In the genomic region with DNA sequence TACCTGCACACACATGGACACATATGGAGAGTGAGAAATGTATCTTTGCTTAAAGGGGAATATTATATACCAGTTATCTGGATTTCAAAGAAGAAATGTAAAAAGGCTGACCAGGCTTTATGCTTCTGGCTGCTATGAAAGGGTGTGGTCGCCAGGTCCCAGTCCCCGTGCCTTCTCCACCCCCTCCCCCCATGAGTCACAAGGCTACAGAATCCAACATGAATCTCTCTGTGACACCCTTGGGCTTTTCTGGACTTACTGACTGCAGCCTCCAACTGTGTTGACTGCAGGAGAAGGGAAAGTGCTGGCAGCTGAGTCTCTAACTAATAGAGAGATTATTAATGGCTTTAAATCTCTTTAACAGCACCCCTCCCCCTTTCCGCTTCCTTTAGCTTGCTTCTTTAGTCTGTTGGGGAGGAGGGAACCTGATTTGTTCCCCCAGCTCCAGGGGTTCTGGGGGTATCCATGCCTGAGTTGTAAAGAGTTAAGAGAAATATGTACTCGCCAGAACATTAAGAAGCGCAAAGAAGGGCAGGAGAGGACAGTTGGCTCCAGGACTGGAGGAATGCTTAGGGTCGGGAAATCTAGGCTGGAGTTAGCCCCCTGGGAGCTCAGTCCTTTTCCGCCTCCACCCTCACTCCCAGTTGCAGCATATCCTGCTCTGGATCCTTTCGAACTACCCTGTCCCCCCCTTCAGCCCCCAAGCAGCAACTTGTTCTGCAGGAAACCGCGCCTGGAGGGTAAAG, we compare ENCODE assay signal across 8 mouse cellular contexts. TPM values are rescaled to one million over a fixed set of nuclear protein-coding genes. Genes with fewer than 3 reads are reported as not detected.
DNase-seq lines count a peak whose midpoint lies in the region; ATAC-seq and TF ChIP-seq lines count a peak whose summit lies in the region.

A gene (plus strand): TSS at position 614 of the 746 bp plus-strand sequence.

- H3K9me3 ChIP-seq in hindbrain, embryonic 15.5 days: no peaks in the 10 kb centered on the region
- no peaks in the 10 kb centered on the region for H3K9me3 ChIP-seq in liver, embryonic 13.5 days (replicated peaks)
- H3K9me3 ChIP-seq in neural tube, embryonic 13.5 days: no peaks in the 10 kb centered on the region

- intact Hi-C loops in left cerebral cortex, adult 2 months (cut with DNase I): no loop called here
- intact Hi-C loops in left cerebral cortex, postnatal 4 days (cut with DNase I): no loop called here
- intact Hi-C loops in gastrocnemius, postnatal 14 days (cut with DNase I; ENCODE audit: low total_unique reads): no loop called here

- H3K36me3 ChIP-seq in hindbrain, embryonic 15.5 days: no peaks in the 10 kb centered on the region
- no peaks in the 10 kb centered on the region for H3K36me3 ChIP-seq in liver, embryonic 13.5 days
- no peaks in the 10 kb centered on the region for H3K36me3 ChIP-seq in neural tube, embryonic 13.5 days

- peak within 1 kb of the TSS; percentile 67 for H3K27ac ChIP-seq in left cerebral cortex, adult 2 months
- H3K27ac ChIP-seq in hindbrain, embryonic 15.5 days (replicated peaks): no peak within 1 kb of the TSS
- no peak within 1 kb of the TSS; the same call in 1 of the 2 replicates for H3K27ac ChIP-seq in liver, embryonic 13.5 days
- no peak within 1 kb of the TSS for H3K27ac ChIP-seq in neural tube, embryonic 13.5 days (replicated peaks)

- WGBS in hindbrain, embryonic 15.5 days: 13% methylated on average over 10 of the region's 10 CpGs
- 11% methylated on average over 10 of the region's 10 CpGs for WGBS in liver, embryonic 13.5 days (ENCODE audit: insufficient replicate concordance)
- WGBS in neural tube, embryonic 13.5 days: 10% methylated on average over 10 of the region's 10 CpGs

- no peak for TF ChIP-seq CTCF in left cerebral cortex, adult 2 months (IDR thresholded peaks at IDR 0.05)

- H3K4me3 ChIP-seq in left cerebral cortex, adult 2 months: peak within 1 kb of the TSS; percentile 37
- H3K4me3 ChIP-seq in hindbrain, embryonic 15.5 days: peak within 1 kb of the TSS; percentile 14
- H3K4me3 ChIP-seq in liver, embryonic 13.5 days (replicated peaks): peak within 1 kb of the TSS; percentile 24
- H3K4me3 ChIP-seq in neural tube, embryonic 13.5 days: peak within 1 kb of the TSS; percentile 8

- peaks cover 9% of the 10 kb centered on the region; the same call in 1 of the 2 replicates for H3K4me1 ChIP-seq in hindbrain, embryonic 15.5 days (replicated peaks)
- peaks cover 10% of the 10 kb centered on the region for H3K4me1 ChIP-seq in liver, embryonic 13.5 days (replicated peaks)
- peaks cover 7% of the 10 kb centered on the region for H3K4me1 ChIP-seq in neural tube, embryonic 13.5 days (replicated peaks)

- H3K4me2 ChIP-seq in hindbrain, embryonic 15.5 days: peak within 1 kb of the TSS; percentile 33
- H3K4me2 ChIP-seq in liver, embryonic 13.5 days: peak within 1 kb of the TSS; percentile 45
- H3K4me2 ChIP-seq in neural tube, embryonic 13.5 days: peak within 1 kb of the TSS; percentile 31

- no peak for ATAC-seq in hindbrain, embryonic 15.5 days (ENCODE audit: low FRiP score, low read depth)
- ATAC-seq in liver, embryonic 13.5 days (ENCODE audit: low read depth): no peak
- ATAC-seq in neural tube, embryonic 13.5 days (ENCODE audit: low read depth): no peak

- DNase-seq in left cerebral cortex, adult 2 months (ENCODE audit: extremely low spot score in 1 of 2, low spot score in 2 of 2): no peak
- DNase-seq in left cerebral cortex, postnatal 4 days: no peak
- DNase-seq in gastrocnemius, postnatal 14 days: peak; percentile 63
- DNase-seq in liver, embryonic 13.5 days: no peak
- DNase-seq in right cerebral cortex, postnatal 10 days (ENCODE audit: low spot score in 2 of 2): no peak
- DNase-seq in T-cell, adult 2 months (ENCODE audit: low spot score): no peak

- peaks cover 51% of the 10 kb centered on the region for H3K27me3 ChIP-seq in hindbrain, embryonic 15.5 days
- peaks cover 64% of the 10 kb centered on the region for H3K27me3 ChIP-seq in liver, embryonic 13.5 days
- peaks cover 66% of the 10 kb centered on the region for H3K27me3 ChIP-seq in neural tube, embryonic 13.5 days

- H3K9ac ChIP-seq in hindbrain, embryonic 15.5 days: 0 out of 2 replicates have a peak within 1 kb of the TSS, but pooled peaks have one; percentile 19
- no peak within 1 kb of the TSS for H3K9ac ChIP-seq in liver, embryonic 13.5 days
- H3K9ac ChIP-seq in neural tube, embryonic 13.5 days: no peak within 1 kb of the TSS

RNA-seq across cellular contexts. Expression of the gene that starts here (rescaled TPM):
- 1 to 10 TPM; 2.7 to 5.5 TPM for total RNA-seq in left cerebral cortex, adult 2 months (2021)
- total RNA-seq in left cerebral cortex, postnatal 4 days (2021): 1 to 10 TPM; 2.6 to 4.2 TPM
- total RNA-seq in gastrocnemius, postnatal 14 days (2021): 10 to 100 TPM; 31.0 to 32.7 TPM
- 1.5 and 1.9 TPM in 2 replicates for polyA plus RNA-seq in hindbrain, embryonic 15.5 days (2015; fragmentation: Nextera tagmentation; extraction: Ambion mirVana)
- 0.68 and 1.4 TPM in 2 replicates for polyA plus RNA-seq in liver, embryonic 13.5 days (2015; fragmentation: Nextera tagmentation; extraction: Ambion mirVana)
- polyA plus RNA-seq in neural tube, embryonic 13.5 days (2015; fragmentation: Nextera tagmentation; extraction: Ambion mirVana): 0.98 and 1.0 TPM in 2 replicates

Comparison
In these comparisons a context has a peak if more than half of its experiments do, and no peak if none do; other contexts are left out.
1. RNA of the gene that starts here (total RNA-seq): 31.0 to 32.7 TPM in gastrocnemius, postnatal 14 days; 2.7 to 5.5 TPM in left cerebral cortex, adult 2 months and 2.6 to 4.2 TPM in left cerebral cortex, postnatal 4 days; every median in the first group is over 4 times any median in the second.
2. Peak in every context shown above with its lines, with median percentiles within 50 percentile points of each other: H3K4me3 ChIP-seq and H3K4me2 ChIP-seq.